Mouse (Mus musculus) forebrain, embryonic 11.5 days (tissue): ENCODE data around the gene Tm4sf1. TPM values are rescaled to one million over a fixed set of nuclear protein-coding genes. Genes with fewer than 3 reads are reported as not detected.

Source experiments
- ATAC-seq: fragments of 200-750 bp; cut with Nextera tagmentation; replicated peaks from 2 replicates; pipeline ENCODE4 v1.8.0; 2017; ENCODE audit warnings: moderate TSS enrichment; ENCODE audit not compliant: low FRiP score
- DNase-seq: peaks from one replicate; pipeline ENCODE4 v3.0.0-alpha.2; 2017; ENCODE audit warnings: low spot score
- H3K27ac ChIP-seq: fragments of 300-500 bp; sonication (generic); 2 replicates; pipeline ENCODE4 v1.5.1; 2014; ENCODE audit warnings: low read depth, low read length
- H3K27me3 ChIP-seq: fragments of 300-500 bp; sonication (generic); 2 replicates; pipeline ENCODE4 v1.6.1; 2014; ENCODE audit warnings: mild to moderate bottlenecking, low read length, mixed read lengths; ENCODE audit not compliant: control insufficient read depth, insufficient read depth
- H3K36me3 ChIP-seq: fragments of 300-500 bp; sonication (generic); 2 replicates; pipeline ENCODE4 v1.6.1; 2014; ENCODE audit warnings: mild to moderate bottlenecking, low read length, moderate library complexity, mixed read lengths; ENCODE audit not compliant: control insufficient read depth, insufficient read depth
- H3K4me1 ChIP-seq: fragments of 300-500 bp; sonication (generic); replicated peaks from 2 replicates; pipeline ENCODE4 v1.6.1; 2014; ENCODE audit warnings: low read length, mixed read lengths; ENCODE audit not compliant: control insufficient read depth, insufficient read depth
- H3K4me2 ChIP-seq: fragments of 300-500 bp; sonication (generic); 2 replicates; pipeline ENCODE4 v1.6.1; 2014; ENCODE audit warnings: low read depth, mild to moderate bottlenecking, low read length, moderate library complexity, mixed read lengths; ENCODE audit not compliant: severe bottlenecking
- H3K4me3 ChIP-seq: fragments of 300-500 bp; sonication (generic); 2 replicates; pipeline ENCODE4 v1.5.1; 2014; ENCODE audit warnings: low read depth, low read length
- H3K9ac ChIP-seq: fragments of 300-500 bp; sonication (generic); 2 replicates; pipeline ENCODE4 v1.6.1; 2014; ENCODE audit warnings: low read length
- H3K9me3 ChIP-seq: fragments of 300-500 bp; sonication (generic); 2 replicates; pipeline ENCODE4 v1.6.1; 2016; ENCODE audit warnings: low read length, mixed read lengths; ENCODE audit not compliant: control insufficient read depth
- WGBS: fragments of 180-500 bp; shearing (Covaris S2); extraction: QIAGEN DNeasy Blood & Tissue Kit; methylation state at CpG from one replicate; pipeline ENCODE4 v1.1.7; 2014; 5-methylcytosine and 5-hydroxymethylcytosine counted together
- polyA plus RNA-seq: library from polyadenylated mRNA; unstranded; fragments of >200 nt; fragmentation: Nextera tagmentation; extraction: Ambion mirVana; gene quantifications from 2 replicates; pipeline ENCODE4 v1.2.1, GENCODE M21; 2014

The Tm4sf1 gene
- polyA plus RNA-seq, result 9.2 and 9.9 TPM in 2 replicates

DNA sequence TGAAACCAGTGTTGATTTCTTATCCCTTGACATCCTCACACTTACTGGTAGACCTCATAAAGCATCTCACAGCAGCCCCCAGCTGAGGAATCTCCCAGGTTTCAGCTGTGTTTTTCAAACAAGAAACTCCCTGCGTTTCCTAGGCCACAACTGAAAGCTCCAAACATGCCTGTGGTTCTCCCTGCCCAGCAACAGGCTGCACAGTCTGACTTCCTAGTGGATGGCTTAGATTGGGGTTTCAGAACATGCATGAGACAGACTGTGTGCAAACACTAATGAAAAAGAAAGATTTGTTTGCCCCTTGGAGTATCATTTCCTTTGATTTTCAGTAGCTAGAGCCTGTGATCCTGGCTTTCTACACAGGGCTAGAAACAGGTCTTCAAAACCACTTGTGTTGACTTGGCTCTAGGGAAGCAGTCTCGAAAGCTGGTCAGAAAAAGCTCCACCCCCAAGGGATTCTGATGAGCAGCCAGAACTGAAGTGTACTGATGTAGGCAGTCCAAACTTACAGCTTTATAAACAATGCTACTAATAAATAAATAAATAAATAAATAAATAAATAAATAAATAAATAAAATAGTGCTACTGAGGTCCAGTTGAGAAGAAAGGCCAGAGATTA lies at the start of gene Tm4sf1:
TSS of gene Tm4sf1 (minus strand) at position 68 of the 619 bp plus-strand sequence.
- Histone ChIP-seq H3K27ac (no peak within 1 kb of the TSS), H3K4me2 (no peak within 1 kb of the TSS), H3K9me3 (no peaks in the 10 kb centered on the region), H3K36me3 (no peaks in the 10 kb centered on the region), H3K4me1 (no peaks in the 10 kb centered on the region), H3K27me3 (no peaks in the 10 kb centered on the region), H3K4me3 (no peak within 1 kb of the TSS), H3K9ac (no peak within 1 kb of the TSS)
- no peak for DNase-seq
- 79% methylated on average over 2 of the region's 2 CpGs for WGBS
- ATAC-seq, result no peak

DNA sequence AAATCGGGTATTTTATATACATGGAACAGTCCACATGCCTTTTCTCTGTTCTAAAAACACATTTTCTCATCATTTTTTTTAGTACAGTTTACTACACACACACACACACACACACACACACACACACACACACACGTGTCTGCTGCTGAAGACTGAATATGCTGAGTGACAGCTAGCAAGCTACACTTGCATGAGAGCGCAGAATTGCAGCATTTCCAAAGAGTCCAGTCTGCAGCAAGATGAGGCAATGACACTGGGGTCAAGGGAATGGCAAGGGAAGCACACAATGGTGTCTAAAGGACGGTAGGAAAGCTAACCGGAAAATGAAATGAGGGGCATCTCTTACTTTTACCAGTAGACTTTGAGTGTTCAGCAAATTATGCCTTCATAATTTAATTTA lies 43.0 kb upstream of the Tm4sf1 start:
- ATAC-seq (no peak), DNase-seq (no peak)
- H3K27ac ChIP-seq, result no peak overlapping the region
- H3K9ac ChIP-seq, result no peak overlapping the region
- no peak overlapping the region for H3K4me2 ChIP-seq
- no peaks in the 10 kb centered on the region for H3K36me3 ChIP-seq
- 86% methylated on average over 5 of the region's 5 CpGs for WGBS
- no peak overlapping the region for H3K4me3 ChIP-seq
- H3K27me3 ChIP-seq, result no peaks in the 10 kb centered on the region
- H3K9me3 ChIP-seq, result no peaks in the 10 kb centered on the region
- no peaks in the 10 kb centered on the region for H3K4me1 ChIP-seq

DNA sequence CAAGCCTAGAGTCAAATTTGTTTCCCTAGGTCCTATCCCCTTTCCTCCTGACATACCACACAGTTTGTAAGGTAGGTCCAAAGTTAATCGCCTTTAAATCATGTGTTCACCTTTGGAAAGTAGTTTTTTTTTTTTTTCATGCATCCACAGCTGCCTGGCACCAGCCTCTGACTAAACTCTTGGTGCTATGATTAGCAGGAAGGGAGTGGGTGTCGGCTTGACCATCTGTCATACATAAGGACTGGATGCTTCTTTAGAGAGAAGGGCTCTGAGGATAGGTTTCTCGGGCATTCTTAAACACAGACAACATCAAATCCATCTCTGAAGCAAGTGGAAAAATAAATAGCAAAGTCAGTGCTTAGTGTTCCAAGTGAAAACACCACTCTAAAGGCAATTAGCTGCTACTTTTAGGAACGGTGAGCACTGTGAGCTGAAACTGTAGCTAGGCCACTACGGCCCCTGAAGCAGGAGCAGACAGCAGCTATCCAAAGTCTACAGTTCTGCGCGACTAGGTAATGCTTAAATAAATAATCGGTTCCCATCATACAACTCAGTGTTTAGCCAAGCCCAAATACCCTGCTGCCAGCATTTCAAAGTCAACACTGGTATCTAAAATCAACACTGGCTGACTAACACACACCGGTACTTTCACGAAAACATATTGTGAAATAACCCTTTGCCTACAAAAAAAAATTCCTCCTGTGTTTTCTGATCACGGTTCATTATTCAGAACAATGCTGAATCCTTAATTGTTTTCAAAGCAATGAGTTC lies 42.2 kb upstream of the Tm4sf1 start:
- no peak overlapping the region for H3K9ac ChIP-seq
- H3K4me1 ChIP-seq, result no peaks in the 10 kb centered on the region
- H3K36me3 ChIP-seq, result no peaks in the 10 kb centered on the region
- H3K27me3 ChIP-seq, result no peaks in the 10 kb centered on the region
- no peak for ATAC-seq
- H3K27ac ChIP-seq, result no peak overlapping the region
- 81% methylated on average over 11 of the region's 11 CpGs for WGBS
- H3K4me3 ChIP-seq, result no peak overlapping the region
- no peak overlapping the region for H3K4me2 ChIP-seq
- no peak for DNase-seq
- H3K9me3 ChIP-seq, result no peaks in the 10 kb centered on the region

DNA sequence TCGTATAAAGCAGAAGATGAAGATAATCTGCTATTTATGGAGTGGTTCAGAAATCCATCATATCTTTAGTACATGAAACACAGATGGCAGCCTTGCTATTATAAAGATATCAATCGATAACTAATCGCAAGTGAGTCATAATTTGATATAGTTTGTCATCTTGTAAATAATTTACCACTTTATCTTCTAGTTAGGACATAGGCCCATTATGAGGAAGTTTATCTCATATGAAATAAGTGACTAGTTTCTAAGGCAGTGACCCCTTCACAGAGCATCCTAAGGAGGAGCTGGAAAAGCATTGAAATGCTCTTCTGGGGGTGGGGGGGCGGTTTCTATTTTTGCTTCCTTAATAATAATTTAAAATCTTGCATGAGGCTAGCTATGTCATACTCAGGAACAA lies 41.2 kb upstream of the Tm4sf1 start:
- Histone ChIP-seq H3K4me1 (no peaks in the 10 kb centered on the region), H3K27ac (no peak overlapping the region), H3K9ac (no peak overlapping the region), H3K27me3 (no peaks in the 10 kb centered on the region), H3K36me3 (no peaks in the 10 kb centered on the region), H3K9me3 (no peaks in the 10 kb centered on the region), H3K4me2 (no peak overlapping the region), H3K4me3 (no peak overlapping the region)
- ATAC-seq, result no peak
- no peak for DNase-seq
- WGBS, result 91% methylated on average over 4 of the region's 4 CpGs

DNA sequence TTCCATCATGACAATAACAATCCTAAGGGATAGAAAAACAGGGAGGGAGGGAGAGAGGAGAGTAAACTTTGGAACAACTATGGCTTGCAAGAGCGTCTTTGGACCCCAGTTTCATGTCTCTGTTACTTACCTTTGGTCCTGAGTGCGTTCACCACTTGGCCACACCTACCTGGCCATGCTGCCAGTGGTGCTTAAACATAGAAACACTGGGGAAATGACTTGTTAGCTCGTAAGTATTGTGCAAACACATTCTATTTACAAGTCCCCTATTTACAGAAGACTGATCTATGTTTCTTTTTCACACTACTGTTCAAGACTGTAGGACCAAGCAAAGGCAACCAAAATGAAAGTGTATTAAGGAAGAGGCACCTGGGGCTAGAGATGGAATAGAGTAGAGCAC lies 39.5 kb upstream of the Tm4sf1 start:
- 83% methylated on average over 3 of the region's 3 CpGs for WGBS
- no peak overlapping the region for H3K4me2 ChIP-seq
- H3K9ac ChIP-seq, result no peak overlapping the region
- no peak for DNase-seq
- ATAC-seq, result no peak
- no peak overlapping the region for H3K4me3 ChIP-seq
- no peaks in the 10 kb centered on the region for H3K36me3 ChIP-seq
- H3K27ac ChIP-seq, result no peak overlapping the region
- H3K9me3 ChIP-seq, result no peaks in the 10 kb centered on the region
- no peaks in the 10 kb centered on the region for H3K4me1 ChIP-seq
- no peaks in the 10 kb centered on the region for H3K27me3 ChIP-seq

DNA sequence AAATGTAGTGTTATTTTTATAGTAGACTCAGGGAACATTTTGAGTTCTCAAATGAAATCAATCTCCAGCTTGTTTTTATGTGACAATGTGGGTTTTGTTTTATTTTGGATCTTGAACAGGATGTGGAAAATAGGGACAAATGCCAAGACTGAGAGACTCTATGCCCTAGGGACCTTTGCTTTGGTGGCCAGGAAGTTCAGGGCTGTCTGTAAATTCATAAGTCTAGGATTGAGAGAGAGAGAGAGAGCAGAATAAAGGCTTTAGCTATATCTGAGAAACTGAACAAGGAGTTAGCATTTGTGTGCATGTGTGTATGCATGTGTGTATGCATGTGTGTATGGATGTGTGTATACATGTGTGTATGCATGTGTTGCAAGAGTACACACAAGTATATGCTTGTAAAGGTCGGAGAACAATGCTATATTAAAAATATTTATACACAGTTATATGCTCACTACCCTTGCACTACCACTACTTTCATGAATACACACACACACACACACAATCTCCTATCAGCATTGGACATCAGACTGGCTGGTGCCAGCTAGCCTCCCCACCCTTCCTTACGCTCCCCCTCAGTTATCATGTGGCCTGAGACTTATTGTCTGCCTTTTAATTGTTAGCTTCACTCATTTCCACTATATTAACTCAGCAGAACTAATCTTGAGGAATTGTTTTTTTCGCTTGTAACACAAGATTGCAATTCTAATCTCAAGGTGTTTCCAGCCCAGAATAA lies 33.5 kb upstream of the Tm4sf1 start:
- no peak overlapping the region for H3K27ac ChIP-seq
- no peak overlapping the region for H3K4me2 ChIP-seq
- H3K9ac ChIP-seq, result no peak overlapping the region
- no peaks in the 10 kb centered on the region for H3K4me1 ChIP-seq
- 76% methylated on average over 3 of the region's 3 CpGs for WGBS
- DNase-seq, result no peak
- H3K36me3 ChIP-seq, result no peaks in the 10 kb centered on the region
- H3K27me3 ChIP-seq, result no peaks in the 10 kb centered on the region
- no peaks in the 10 kb centered on the region for H3K9me3 ChIP-seq
- no peak overlapping the region for H3K4me3 ChIP-seq
- no peak for ATAC-seq

DNA sequence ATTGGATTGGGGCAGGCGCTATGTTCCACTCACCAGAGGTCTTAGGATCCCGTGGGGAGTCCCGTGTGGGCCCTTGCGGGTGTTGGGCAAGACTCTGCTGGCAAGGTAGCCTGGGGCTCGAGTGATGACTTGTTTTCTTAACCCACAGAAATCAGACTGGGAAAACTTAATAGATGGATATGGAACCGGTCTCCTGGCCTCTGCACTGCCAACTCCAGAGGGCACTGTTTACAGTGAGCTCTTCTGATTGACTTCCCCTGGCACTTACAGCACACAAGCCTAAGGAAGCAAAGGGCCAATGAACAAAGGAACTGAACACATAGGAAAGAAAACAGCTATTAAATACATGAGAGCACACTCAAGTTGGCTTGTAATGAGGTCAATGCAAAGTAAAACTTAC lies 26.2 kb upstream of the Tm4sf1 start:
- ATAC-seq (no peak), DNase-seq (no peak)
- no peak overlapping the region for H3K4me3 ChIP-seq
- no peak overlapping the region for H3K9ac ChIP-seq
- no peaks in the 10 kb centered on the region for H3K4me1 ChIP-seq
- no peaks in the 10 kb centered on the region for H3K36me3 ChIP-seq
- no peak overlapping the region for H3K4me2 ChIP-seq
- no peak overlapping the region for H3K27ac ChIP-seq
- H3K9me3 ChIP-seq, result no peaks in the 10 kb centered on the region
- no peaks in the 10 kb centered on the region for H3K27me3 ChIP-seq
- 85% methylated on average over 4 of the region's 6 CpGs for WGBS

DNA sequence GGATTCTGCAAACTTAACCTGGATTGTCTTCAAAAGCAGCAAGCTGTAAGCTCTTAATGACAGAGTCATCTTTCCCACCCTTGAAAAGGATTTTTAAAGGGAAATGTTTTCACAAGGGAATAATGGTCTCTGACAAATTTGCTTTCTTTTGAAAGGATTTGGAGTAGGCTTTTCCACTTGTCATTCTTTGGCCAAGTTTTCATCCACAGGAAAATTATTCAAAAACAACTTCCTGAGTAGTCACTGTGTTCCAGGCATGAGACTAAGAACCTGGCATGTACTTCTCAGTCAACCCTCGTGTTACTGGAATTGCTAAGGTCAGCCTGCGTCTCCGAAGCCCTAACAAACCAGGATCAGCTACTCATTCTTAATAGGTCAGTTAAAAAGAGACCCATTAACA lies 5.3 kb upstream of the Tm4sf1 start:
- 80% methylated on average over 3 of the region's 3 CpGs for WGBS
- no peak for ATAC-seq
- no peak for DNase-seq

More for the DNA sequence above, 5.3 kb upstream of the Tm4sf1 start:
- H3K27me3 ChIP-seq, result no peaks in the 10 kb centered on the region
- no peak overlapping the region for H3K27ac ChIP-seq
- no peak overlapping the region for H3K4me2 ChIP-seq
- H3K9ac ChIP-seq, result no peak overlapping the region
- no peaks in the 10 kb centered on the region for H3K36me3 ChIP-seq
- no peaks in the 10 kb centered on the region for H3K9me3 ChIP-seq
- H3K4me1 ChIP-seq, result no peaks in the 10 kb centered on the region
- no peak overlapping the region for H3K4me3 ChIP-seq
